Mouse (Mus musculus): ENCODE results near the gene Fgfr2.

The Fgfr2 gene

GRCm38 (mm10) chr7:130379886-130380285 lies 2743.3 kb downstream of the Fgfr2 start:
- DNase-seq, result no peak

DNA sequence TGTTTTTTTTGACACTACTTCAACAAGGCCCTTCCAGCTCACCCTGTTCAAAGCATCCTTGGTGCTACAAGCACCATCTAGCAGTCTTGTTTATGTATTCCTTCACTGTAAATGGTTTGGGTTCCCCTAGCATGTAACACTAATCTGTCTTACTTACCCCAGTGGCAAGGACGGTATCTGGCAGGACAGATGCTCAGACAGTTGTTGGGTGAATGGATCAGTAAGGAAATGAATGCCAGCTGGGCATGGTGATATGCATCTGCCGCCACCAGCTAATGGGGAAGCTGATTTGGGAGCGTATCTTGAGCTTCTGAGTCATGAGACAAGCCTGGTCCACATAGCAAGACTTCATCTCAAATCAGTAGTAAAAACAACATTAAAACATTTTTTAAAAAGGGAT lies 2744.8 kb downstream of the Fgfr2 start:
- DNase-seq, result no peak

DNA sequence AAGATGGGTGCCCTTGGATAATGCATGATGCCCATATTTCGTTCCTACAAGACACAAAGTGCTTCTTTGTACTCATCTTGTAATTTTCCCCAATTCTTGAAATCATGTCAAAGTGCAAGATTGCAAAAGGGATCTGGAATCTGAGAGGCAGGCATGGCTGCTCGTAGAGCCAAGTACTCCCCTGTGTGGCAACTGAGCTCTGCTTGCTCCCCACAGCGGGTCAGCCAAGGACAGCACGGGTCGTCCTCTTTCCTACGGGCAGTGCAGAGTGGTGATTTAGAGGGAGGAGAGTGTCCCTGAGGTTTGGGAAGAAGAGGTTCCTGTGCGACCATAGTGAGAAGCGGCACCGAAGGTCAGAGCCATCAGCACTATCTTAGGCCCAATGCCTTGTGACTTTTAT lies 2748.8 kb downstream of the Fgfr2 start:
- DNase-seq, result no peak

DNA sequence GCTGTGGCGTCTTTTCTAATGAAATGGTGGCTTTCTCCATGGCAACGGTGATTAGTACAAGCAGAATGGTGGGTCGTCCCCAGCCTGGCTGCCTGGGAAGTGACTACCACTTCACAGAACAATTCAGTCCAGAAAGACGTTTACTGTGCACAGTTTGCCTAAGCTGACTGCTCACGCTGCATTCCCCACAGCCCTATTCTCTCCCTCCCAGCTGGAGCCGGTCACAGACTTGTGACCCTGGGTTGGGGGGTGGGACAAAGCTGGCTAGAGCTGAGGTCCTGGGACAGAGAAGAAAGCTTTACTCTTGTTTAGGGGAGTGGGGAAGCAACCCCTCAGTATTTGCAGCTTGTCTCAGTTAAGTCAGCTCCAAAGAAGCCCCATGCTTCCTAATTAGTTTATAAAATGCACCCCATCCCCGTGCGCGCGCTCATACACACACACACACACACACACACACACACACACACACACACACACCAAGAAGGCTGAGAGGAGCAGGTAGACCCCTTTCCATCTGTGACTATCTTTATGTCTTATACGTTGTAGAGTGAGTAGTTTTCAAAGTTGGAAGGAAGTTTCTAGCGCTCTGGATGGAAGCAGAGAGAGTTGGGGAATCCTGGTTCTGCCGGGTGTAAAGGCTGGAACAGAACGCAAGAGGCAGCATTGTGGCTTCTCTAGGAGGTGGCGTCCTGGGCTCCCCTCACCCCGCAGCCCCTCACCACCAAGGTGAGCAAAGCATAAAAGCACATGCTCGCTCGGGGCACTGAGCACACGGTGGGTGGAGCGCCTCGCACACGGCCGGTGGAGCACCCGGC lies 2754.1 kb downstream of the Fgfr2 start:
- DNase-seq, result peak in 1 of 2 experiments; percentile 25

DNA sequence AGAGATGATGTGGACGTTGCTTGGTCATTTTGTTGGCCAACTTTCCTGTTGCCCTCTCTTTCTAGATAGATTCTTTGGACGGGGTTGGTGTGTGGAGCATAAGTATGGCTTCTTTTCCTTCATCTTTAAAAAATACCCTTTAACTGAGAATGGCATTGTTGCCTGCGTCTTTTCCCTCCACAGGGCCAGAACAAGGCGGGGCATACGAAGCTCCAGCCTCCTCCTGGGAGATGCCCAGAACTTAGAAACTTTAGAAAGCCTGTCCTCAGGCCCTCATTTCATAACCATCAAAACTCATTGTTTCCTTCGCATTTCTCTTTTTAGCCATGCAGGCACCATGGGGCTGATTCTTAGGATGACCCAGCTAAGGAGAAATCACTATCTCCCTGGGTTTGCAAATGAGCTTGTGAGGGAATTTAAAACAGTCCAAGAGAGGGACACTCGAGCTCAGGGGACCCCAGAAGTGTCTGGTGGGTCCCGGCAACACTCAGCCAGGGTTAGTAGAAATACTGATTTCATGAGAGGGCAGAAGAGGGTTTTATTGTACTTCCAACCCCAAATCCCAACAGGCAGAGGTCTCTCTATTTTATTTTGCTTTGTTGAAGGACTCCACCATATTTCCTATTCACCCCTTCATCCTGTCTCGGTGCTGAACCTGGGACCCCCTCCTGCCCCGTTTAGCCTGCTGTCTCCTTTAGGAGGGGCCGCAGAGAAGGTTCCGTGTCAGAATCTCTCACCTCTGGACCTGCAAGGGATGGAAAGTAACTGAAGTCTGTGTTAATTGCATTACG lies 2754.9 kb downstream of the Fgfr2 start:
- no peak for DNase-seq

GRCm38 (mm10) chr7:130367222-130368035 lies 2755.7 kb downstream of the Fgfr2 start:
- DNase-seq, result no peak

GRCm38 (mm10) chr7:130365711-130366110 lies 2757.4 kb downstream of the Fgfr2 start:
- no peak for DNase-seq

GRCm38 (mm10) chr7:130340412-130341152 lies 2782.6 kb downstream of the Fgfr2 start:
- no peak for DNase-seq

DNA sequence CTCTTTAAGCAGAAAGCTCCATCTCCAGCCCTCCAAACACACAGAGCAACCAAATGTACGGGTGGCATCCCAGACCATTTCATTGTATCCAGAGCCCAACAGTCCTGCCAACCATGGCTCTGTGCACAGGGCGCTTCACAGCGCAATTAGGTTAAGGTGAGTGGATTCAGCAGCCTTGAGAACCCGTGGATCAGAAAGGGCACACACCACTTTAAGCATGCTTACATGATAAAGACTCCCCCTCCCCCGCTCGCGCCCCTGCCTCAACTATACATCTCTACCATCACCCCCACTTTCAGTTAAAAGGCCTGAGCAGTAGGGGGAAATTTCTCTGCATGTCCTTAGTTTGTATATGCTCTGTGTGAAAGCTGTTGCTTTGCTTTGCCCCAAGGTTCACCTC lies 2785.5 kb downstream of the Fgfr2 start:
- DNase-seq, result no peak

GRCm38 (mm10) chr7:130335440-130336051 lies 2787.6 kb downstream of the Fgfr2 start:
- DNase-seq, result no peak

DNA sequence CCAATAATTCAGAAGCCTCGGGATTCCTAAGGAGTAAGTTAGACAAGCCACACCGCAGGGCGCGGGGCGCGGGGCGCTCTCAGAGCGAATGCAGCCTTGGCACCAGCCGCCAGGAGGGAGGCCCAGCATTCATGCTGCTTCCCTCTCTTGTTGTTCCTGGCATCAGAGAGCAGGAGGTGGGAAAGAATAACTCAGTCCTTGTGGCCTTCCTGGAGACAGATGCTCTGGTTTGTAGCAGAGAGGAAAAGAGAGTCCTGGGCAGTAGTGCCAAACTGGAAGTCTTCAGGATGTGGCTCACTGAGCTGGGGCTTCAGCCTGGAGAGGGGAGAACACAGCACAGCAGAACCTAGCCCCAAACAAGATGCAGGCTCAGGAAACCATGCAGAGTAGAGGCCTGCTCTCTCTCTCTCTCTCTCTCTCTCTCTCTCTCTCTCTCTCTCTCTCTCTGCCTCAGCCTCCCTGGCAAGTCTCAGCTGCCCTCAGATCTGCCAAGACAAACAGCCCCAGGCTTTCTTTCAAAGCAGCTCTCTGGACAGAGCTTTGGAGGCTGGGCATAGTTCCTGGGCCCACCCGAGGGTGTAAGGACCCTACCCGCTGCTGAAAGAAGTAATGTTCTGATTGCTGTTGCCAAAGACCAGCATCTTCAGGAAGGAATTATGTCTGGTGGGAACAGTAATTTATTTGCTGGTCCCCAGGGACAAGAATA lies 2790.5 kb downstream of the Fgfr2 start:
- peak in 1 of 2 experiments; percentile 36 for DNase-seq

- peak; percentile 39 to 52 for DNase-seq
Measured at GRCm38 (mm10) chr7:130327603-130328365, 2795.4 kb downstream of the Fgfr2 start.

- peak; percentile 77 to 81 for DNase-seq
Measured at GRCm38 (mm10) chr7:130325983-130326433, 2797.1 kb downstream of the Fgfr2 start.

GRCm38 (mm10) chr7:130324716-130325401 lies 2798.3 kb downstream of the Fgfr2 start:
- DNase-seq, result no peak

- DNase-seq, result no peak
Measured at GRCm38 (mm10) chr7:130323766-130324165, 2799.4 kb downstream of the Fgfr2 start.

DNA sequence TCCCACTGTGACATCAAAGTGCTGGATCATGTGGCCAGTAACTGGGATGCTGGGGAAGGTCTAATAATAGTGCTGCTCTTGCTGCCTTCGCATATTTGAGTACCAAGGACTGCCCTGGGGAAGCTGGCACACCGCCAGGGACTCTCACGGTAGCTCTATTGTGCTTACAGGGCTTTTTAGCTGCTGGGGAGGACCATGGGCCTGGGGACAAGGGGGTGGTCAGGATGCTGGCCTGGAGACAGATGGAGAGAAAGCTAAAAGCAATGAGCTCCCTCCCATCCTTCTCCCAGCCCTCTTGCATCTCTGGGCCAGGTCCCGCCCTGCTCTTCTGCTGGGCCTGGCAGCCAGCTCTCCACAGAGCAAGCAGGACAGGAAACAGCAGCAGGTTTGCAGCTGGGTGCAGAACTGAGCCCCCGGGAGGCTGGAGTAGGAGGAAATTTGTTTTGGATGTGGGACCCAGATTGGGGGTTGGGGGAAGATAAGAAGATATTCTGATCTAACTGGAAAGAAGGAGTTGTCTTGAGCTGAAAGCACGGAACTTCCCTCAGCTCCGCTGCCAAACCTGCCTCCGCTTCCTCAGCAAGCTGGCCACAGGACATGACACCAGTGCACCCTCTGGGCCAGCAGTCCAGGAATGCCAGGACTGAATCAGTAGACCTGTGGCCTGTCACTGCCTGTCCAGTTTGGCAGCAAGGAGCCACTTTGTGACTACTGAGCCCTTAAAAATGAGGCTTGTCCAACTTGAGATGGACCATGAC lies 2803.2 kb downstream of the Fgfr2 start:
- peak; percentile 88 to 92 for DNase-seq

DNA sequence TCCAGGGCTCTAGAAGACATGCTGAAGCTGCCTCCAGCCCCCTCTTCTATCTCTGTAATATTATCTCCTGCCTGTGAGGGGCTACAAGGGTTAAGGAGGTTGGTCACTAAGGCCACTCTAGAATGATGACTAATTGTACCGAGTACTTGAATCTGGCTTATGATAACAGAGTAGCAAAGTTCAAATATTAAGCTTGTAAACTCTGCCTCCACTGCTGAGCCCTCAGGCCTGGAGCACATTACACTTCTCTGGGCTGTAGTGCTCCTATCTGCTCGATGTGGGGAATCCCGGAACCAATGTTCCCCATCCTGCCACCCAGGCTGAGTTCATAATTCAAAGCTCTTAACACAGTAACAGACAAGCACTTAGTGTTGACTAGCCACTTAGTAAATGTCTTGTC lies 2806.9 kb downstream of the Fgfr2 start:
- DNase-seq, result no peak

- DNase-seq, result no peak
Measured at GRCm38 (mm10) chr7:130315221-130315620, 2807.9 kb downstream of the Fgfr2 start.

- no peak for DNase-seq
Measured at GRCm38 (mm10) chr7:130314658-130315057, 2808.5 kb downstream of the Fgfr2 start.
